Mouse (Mus musculus): ENCODE measurements around the gene Cxcl13.

Gene Cxcl13

GRCm38 (mm10) chr5:95973806-95974205, 17.1 kb downstream of the Cxcl13 start:
- ChIA-PET POLR2A (interaction anchor here in 1 of 4 experiments (0.6 kb wide), 1 partner anchor 22 kb away, joined by 4 read pairs; no protein-coding TSS in a partner anchor), CTCF (interaction anchor here in 2 of 4 experiments (0.6 to 0.7 kb wide), 2 partner anchors 8 to 12 kb away, joined by 3 to 8 read pairs; no protein-coding TSS in a partner anchor)

GRCm38 (mm10) chr5:95976299-95976698, 19.5 kb downstream of the Cxcl13 start:
- ChIA-PET POLR2A (no interaction called here), CTCF (interaction anchor here in 1 of 4 experiments (0.8 kb wide), 1 partner anchor 242 kb away, joined by 3 read pairs; no protein-coding TSS in a partner anchor)

GRCm38 (mm10) chr5:95983797-95984486, 27.2 kb downstream of the Cxcl13 start:
- ChIA-PET POLR2A (interaction anchor here in 2 of 4 experiments (0.5 to 0.9 kb wide), 2 partner anchors 11 to 12 kb away, joined by 3 read pairs; no protein-coding TSS in a partner anchor), CTCF (no interaction called here)

GRCm38 (mm10) chr5:95991339-95992292, 34.9 kb downstream of the Cxcl13 start:
- POLR2A ChIA-PET: interaction anchor here in 1 of 4 experiments (0.6 kb wide), 1 partner anchor 8 kb away, joined by 4 read pairs; no protein-coding TSS in a partner anchor
- CTCF ChIA-PET: interaction anchor here in 1 of 4 experiments (0.6 kb wide), 1 partner anchor 18 kb away, joined by 3 read pairs; no protein-coding TSS in a partner anchor

- POLR2A ChIA-PET: no interaction called here
- CTCF ChIA-PET: interaction anchor here in 1 of 4 experiments (0.6 kb wide), 1 partner anchor 237 kb away, joined by 4 read pairs; no protein-coding TSS in a partner anchor
Observed at GRCm38 (mm10) chr5:95997276-95997675, 40.5 kb downstream of the Cxcl13 start.

GRCm38 (mm10) chr5:96003348-96003747, 46.6 kb downstream of the Cxcl13 start:
- POLR2A ChIA-PET: no interaction called here

GRCm38 (mm10) chr5:96008274-96008842, 51.6 kb downstream of the Cxcl13 start:
- POLR2A ChIA-PET: interaction anchor here in 1 of 4 experiments (0.6 kb wide), 1 partner anchor 305 kb away, joined by 6 read pairs; no protein-coding TSS in a partner anchor
- CTCF ChIA-PET: no interaction called here

More at GRCm38 (mm10) chr5:96003348-96003747, 46.6 kb downstream of the Cxcl13 start:
- CTCF ChIA-PET: no interaction called here

GRCm38 (mm10) chr5:96009076-96009475, 52.3 kb downstream of the Cxcl13 start:
- ChIA-PET CTCF (no interaction called here), POLR2A (no interaction called here)

Measured in embryonic stem cell, embryonic (primary cell).